Mouse (Mus musculus) lung, adult 2 months (tissue): ENCODE measurements around the gene Med22.

Experiments
- CTCF ChIP-seq: fragments of 200-500 bp; IDR thresholded peaks from 2 replicates; pipeline ENCODE4 v1.5.1; 2011; ENCODE audit warnings: mild to moderate bottlenecking, low read length, control low read depth; ENCODE audit not compliant: insufficient read depth
- POLR2A ChIP-seq: fragments of 200-500 bp; IDR thresholded peaks from 2 replicates; pipeline ENCODE4 v1.6.1; 2011; ENCODE audit warnings: low read depth, mild to moderate bottlenecking, control low read depth, low read length, borderline replicate concordance; ENCODE audit errors: extremely low read depth

DNA sequence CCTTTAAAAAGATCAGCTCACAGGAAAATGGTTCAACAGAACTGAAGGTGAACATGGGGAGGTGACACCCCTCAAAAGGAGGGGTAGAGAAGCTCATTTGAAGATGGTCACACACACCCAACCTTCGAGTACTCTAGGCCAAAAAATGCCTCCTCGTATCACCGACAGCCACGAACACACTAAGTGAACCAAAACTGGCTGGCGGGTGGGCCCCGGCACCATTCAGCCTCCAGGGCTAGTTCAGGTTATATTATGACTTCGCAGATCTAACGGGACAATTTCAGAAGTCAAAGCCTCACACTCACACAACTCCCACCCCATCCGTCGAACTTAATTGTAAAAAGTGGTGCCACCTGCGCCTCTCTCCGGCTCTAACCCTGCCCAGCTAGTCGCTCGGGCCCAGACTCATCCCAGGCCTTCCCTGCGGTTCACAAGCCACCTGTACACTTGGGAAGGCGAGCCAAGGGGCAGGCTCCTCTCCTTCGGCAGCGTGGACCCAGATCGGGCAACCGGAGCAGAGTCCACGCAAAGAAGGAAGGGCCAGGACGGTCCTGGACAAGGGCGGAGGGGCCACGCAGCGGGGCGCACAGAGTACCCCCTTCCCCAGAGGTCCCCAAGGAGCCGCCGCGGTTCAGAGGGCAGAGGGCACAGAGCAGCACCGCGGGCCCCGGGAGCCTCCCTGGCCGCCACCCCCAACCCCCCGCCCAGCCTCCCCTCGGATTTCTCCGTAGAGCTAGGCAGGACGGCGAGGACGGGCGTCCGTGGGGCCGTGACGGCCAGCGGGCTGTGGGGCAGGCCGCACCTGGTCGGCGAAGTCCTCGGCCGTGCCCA lies 22.2 kb upstream of the Med22 start:
- TF ChIP-seq CTCF (no peak), POLR2A (no peak)
